Mouse (Mus musculus): ENCODE measurements at regions not wholly inside any gene's neighbourhood (a gene's known extent, or its start where the extent isn't known, plus 50 kb on each side); places are given as distances from the start of the nearest gene placed in this dataset.

DNA sequence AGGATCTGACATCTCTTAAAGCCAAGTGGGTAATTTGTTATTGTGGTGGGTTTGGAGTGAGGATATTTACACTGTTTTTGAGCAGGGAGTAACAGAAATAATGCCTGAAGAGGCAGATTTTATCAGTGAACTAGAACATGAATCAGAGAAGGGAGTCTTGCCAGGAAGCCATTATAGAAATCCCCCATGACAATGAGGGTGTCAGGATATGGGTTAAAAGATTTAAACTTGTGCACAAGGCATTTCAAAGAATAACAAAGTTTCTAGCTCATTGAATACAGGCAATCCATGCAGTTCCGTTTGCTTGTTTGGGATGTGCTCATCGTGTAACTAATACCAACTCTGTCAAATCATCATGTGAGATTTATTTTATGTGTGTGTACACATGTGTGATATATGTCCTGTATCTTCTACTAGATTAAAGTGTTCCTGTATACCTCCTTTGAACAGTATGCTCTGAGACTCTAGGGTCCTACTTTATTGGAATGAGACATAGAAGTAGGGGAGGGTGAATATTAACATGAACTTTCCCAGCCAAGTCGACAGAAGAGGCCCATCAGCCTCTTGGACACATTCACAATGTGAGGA, 134.0 kb upstream of the Cxxc4 start:
- 89% methylated on average over 3 of the region's 3 CpGs for WGBS
- TF ChIP-seq POLR2A (IDR thresholded peaks at IDR 0.05; ENCODE audit: control insufficient read depth, extremely low read depth, insufficient read depth, low read length, poor library complexity): no peak
- TF ChIP-seq CTCF (IDR thresholded peaks at IDR 0.05; ENCODE audit: borderline replicate concordance, control insufficient read depth, extremely low read depth, insufficient read depth, low read length, poor library complexity): no peak
- H3K27ac ChIP-seq (ENCODE audit: control insufficient read depth, insufficient read depth, low read length): no peak overlapping the region
- H3K4me3 ChIP-seq (ENCODE audit: control insufficient read depth, insufficient read depth, low read length): no peak overlapping the region
- H3K4me1 ChIP-seq (replicated peaks; ENCODE audit: control insufficient read depth, insufficient read depth, low read length): no peaks in the 10 kb centered on the region
- H3K36me3 ChIP-seq (ENCODE audit: control insufficient read depth, insufficient read depth, low read length): no peaks in the 10 kb centered on the region
- DNase-seq: no peak
- H3K27me3 ChIP-seq (ENCODE audit: control insufficient read depth, insufficient read depth, low read length): no peaks in the 10 kb centered on the region

DNA sequence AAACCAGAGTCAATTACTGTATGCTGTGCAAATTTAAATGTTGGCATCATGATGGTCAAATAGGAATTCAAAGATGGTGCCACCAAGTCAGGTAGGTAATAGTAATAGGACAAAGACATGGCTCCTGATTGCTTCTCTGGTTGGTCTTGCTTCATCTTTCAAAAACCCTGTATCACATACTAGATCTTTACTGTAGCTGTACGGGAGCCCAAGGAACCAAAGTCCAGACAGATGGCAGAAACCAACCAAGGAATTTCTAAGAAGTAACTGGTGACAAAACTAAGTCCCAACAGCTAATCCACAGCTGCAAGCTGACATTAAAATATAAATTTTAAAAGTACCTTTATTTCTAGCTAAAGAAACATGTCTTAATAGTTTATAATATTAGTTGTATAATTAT, 131.7 kb upstream of the Cxxc4 start:
- Histone ChIP-seq H3K27me3 (ENCODE audit: control insufficient read depth, insufficient read depth, low read length) (no peaks in the 10 kb centered on the region), H3K4me3 (ENCODE audit: control insufficient read depth, insufficient read depth, low read length) (no peak overlapping the region), H3K36me3 (ENCODE audit: control insufficient read depth, insufficient read depth, low read length) (no peaks in the 10 kb centered on the region), H3K27ac (ENCODE audit: control insufficient read depth, insufficient read depth, low read length) (no peak overlapping the region), H3K4me1 (replicated peaks; ENCODE audit: control insufficient read depth, insufficient read depth, low read length) (no peaks in the 10 kb centered on the region)
- 86% methylated on average over 1 of the region's 1 CpGs for WGBS
- no peak for DNase-seq
- TF ChIP-seq POLR2A (IDR thresholded peaks at IDR 0.05; ENCODE audit: control insufficient read depth, extremely low read depth, insufficient read depth, low read length, poor library complexity) (no peak), CTCF (IDR thresholded peaks at IDR 0.05; ENCODE audit: borderline replicate concordance, control insufficient read depth, extremely low read depth, insufficient read depth, low read length, poor library complexity) (no peak)

DNA sequence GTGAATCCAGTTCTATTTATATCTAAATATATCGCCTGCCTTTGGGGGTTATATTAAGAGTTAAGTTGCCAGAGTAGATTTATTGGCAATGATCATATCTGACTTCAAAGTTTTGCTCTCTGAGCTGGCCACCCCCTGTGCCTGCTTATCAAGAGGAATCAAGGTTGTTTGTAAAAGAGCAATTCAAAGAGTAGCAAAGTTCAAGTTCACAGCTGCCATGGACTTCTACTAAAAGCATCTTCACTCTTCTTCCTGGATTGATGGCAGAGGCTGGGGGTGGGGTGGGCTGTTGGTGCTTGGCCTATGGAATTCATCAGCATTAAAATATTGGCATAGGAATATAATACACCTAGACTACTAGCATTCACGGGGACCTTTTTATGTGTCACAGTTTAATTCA, 131.2 kb upstream of the Cxxc4 start:
- no peaks in the 10 kb centered on the region for H3K36me3 ChIP-seq (ENCODE audit: control insufficient read depth, insufficient read depth, low read length)
- H3K4me3 ChIP-seq (ENCODE audit: control insufficient read depth, insufficient read depth, low read length): no peak overlapping the region
- WGBS: 90% methylated on average over 2 of the region's 2 CpGs
- H3K4me1 ChIP-seq (replicated peaks; ENCODE audit: control insufficient read depth, insufficient read depth, low read length): no peaks in the 10 kb centered on the region
- H3K27me3 ChIP-seq (ENCODE audit: control insufficient read depth, insufficient read depth, low read length): no peaks in the 10 kb centered on the region
- no peak overlapping the region for H3K27ac ChIP-seq (ENCODE audit: control insufficient read depth, insufficient read depth, low read length)
- DNase-seq: no peak
- TF ChIP-seq CTCF (IDR thresholded peaks at IDR 0.05; ENCODE audit: borderline replicate concordance, control insufficient read depth, extremely low read depth, insufficient read depth, low read length, poor library complexity) (no peak), POLR2A (IDR thresholded peaks at IDR 0.05; ENCODE audit: control insufficient read depth, extremely low read depth, insufficient read depth, low read length, poor library complexity) (no peak)

DNA sequence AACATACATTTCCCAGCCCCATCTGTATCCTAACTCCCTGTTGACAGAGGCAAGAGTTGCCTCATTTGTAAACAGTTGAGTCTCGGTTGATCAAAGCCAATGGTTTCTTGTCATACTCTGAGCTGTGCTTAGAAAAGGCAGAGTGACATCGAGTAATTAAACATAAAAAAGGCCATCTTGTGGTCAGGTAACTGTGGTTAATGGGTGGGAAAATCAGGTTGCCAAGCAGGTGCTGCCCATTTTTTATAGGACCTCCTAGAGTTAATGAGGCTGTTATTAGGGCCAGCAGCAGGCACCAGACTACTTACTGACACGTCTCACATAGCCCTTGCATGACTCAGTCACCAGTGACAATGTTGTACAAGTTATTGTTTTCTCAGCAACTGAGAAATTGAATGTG, 130.7 kb upstream of the Cxxc4 start:
- DNase-seq: no peak
- no peaks in the 10 kb centered on the region for H3K36me3 ChIP-seq (ENCODE audit: control insufficient read depth, insufficient read depth, low read length)

DNA sequence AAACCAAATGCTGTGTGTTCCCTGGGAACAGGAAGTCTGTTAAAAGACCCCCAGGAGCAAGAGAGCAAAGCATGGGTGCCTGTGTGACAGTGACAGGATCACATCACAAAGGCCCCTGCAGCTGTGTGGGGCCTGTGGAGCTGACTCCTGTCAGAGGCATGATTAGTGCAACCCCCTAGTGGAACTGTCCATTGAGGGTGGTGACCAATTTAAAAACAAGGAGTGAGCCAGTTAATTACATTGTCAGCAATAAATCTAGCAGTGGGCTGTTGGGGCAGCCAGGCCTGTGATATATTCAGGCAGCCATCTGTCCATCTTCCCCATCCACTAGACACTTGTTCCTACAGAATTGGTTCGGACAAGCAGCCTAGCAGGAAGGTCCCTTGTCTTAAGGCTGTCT, 121.8 kb upstream of the Cxxc4 start:
- TF ChIP-seq POLR2A (IDR thresholded peaks at IDR 0.05; ENCODE audit: control insufficient read depth, extremely low read depth, insufficient read depth, low read length, poor library complexity): no peak
- no peak for TF ChIP-seq CTCF (IDR thresholded peaks at IDR 0.05; ENCODE audit: borderline replicate concordance, control insufficient read depth, extremely low read depth, insufficient read depth, low read length, poor library complexity)
- no peaks in the 10 kb centered on the region for H3K27me3 ChIP-seq (ENCODE audit: control insufficient read depth, insufficient read depth, low read length)
- H3K27ac ChIP-seq (ENCODE audit: control insufficient read depth, insufficient read depth, low read length): no peak overlapping the region
- DNase-seq: no peak
- no peak overlapping the region for H3K4me3 ChIP-seq (ENCODE audit: control insufficient read depth, insufficient read depth, low read length)
- H3K4me1 ChIP-seq (replicated peaks; ENCODE audit: control insufficient read depth, insufficient read depth, low read length): no peaks in the 10 kb centered on the region
- WGBS: 77% methylated on average over 1 of the region's 1 CpGs
- H3K36me3 ChIP-seq (ENCODE audit: control insufficient read depth, insufficient read depth, low read length): no peaks in the 10 kb centered on the region

More for the DNA sequence above, 130.7 kb upstream of the Cxxc4 start:
- 78% methylated on average over 3 of the region's 3 CpGs for WGBS
- H3K27ac ChIP-seq (ENCODE audit: control insufficient read depth, insufficient read depth, low read length): no peak overlapping the region
- H3K4me3 ChIP-seq (ENCODE audit: control insufficient read depth, insufficient read depth, low read length): no peak overlapping the region
- H3K27me3 ChIP-seq (ENCODE audit: control insufficient read depth, insufficient read depth, low read length): no peaks in the 10 kb centered on the region
- TF ChIP-seq POLR2A (IDR thresholded peaks at IDR 0.05; ENCODE audit: control insufficient read depth, extremely low read depth, insufficient read depth, low read length, poor library complexity) (no peak), CTCF (IDR thresholded peaks at IDR 0.05; ENCODE audit: borderline replicate concordance, control insufficient read depth, extremely low read depth, insufficient read depth, low read length, poor library complexity) (no peak)
- no peaks in the 10 kb centered on the region for H3K4me1 ChIP-seq (replicated peaks; ENCODE audit: control insufficient read depth, insufficient read depth, low read length)

DNA sequence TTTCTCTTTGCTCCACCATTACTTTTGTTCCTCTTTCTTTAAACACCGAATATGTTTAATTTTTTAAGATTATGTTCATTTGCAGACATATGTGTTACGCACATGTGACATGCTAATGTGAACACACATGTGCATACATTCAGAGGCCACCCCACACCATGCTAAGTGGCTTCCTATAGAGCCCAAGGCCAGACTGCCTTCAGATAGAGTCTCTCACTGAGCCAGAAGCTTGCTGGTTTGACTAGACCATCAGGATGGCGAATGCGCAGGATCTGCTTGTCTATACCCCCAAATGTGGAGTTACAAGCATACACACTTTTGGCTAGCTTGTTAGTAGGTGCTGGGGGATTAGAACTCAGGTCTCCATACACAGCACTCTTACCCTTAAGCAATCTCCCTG, 121.3 kb upstream of the Cxxc4 start:
- DNase-seq: no peak
- WGBS: 93% methylated on average over 4 of the region's 4 CpGs
- no peak overlapping the region for H3K4me3 ChIP-seq (ENCODE audit: control insufficient read depth, insufficient read depth, low read length)
- H3K27ac ChIP-seq (ENCODE audit: control insufficient read depth, insufficient read depth, low read length): no peak overlapping the region
- H3K36me3 ChIP-seq (ENCODE audit: control insufficient read depth, insufficient read depth, low read length): no peaks in the 10 kb centered on the region
- no peaks in the 10 kb centered on the region for H3K4me1 ChIP-seq (replicated peaks; ENCODE audit: control insufficient read depth, insufficient read depth, low read length)
- no peak for TF ChIP-seq CTCF (IDR thresholded peaks at IDR 0.05; ENCODE audit: borderline replicate concordance, control insufficient read depth, extremely low read depth, insufficient read depth, low read length, poor library complexity)
- TF ChIP-seq POLR2A (IDR thresholded peaks at IDR 0.05; ENCODE audit: control insufficient read depth, extremely low read depth, insufficient read depth, low read length, poor library complexity): no peak
- H3K27me3 ChIP-seq (ENCODE audit: control insufficient read depth, insufficient read depth, low read length): no peaks in the 10 kb centered on the region

DNA sequence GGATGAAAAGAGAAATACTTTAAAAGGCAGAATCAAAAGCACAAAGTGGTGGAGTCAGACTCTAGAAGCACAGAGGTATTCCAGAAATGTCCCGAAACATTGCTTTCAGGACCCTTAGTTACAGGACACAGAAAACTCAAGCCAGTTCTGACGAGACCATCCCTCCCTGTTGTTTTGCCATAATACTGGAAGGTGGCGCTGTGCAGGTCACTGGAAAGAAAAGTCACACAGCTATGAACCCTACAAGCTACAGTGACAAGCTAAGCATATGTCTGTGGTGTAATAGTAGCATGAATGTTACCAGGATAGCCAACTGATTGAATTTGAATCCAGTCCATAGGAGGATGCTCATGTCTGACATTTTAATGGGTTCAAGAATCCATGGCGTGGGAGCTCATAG, 117.4 kb upstream of the Cxxc4 start:
- 91% methylated on average over 4 of the region's 4 CpGs for WGBS
- no peaks in the 10 kb centered on the region for H3K36me3 ChIP-seq (ENCODE audit: control insufficient read depth, insufficient read depth, low read length)
- no peaks in the 10 kb centered on the region for H3K4me1 ChIP-seq (replicated peaks; ENCODE audit: control insufficient read depth, insufficient read depth, low read length)
- no peak overlapping the region for H3K27ac ChIP-seq (ENCODE audit: control insufficient read depth, insufficient read depth, low read length)
- no peaks in the 10 kb centered on the region for H3K27me3 ChIP-seq (ENCODE audit: control insufficient read depth, insufficient read depth, low read length)
- DNase-seq: no peak
- H3K4me3 ChIP-seq (ENCODE audit: control insufficient read depth, insufficient read depth, low read length): no peak overlapping the region
- TF ChIP-seq CTCF (IDR thresholded peaks at IDR 0.05; ENCODE audit: borderline replicate concordance, control insufficient read depth, extremely low read depth, insufficient read depth, low read length, poor library complexity) (no peak), POLR2A (IDR thresholded peaks at IDR 0.05; ENCODE audit: control insufficient read depth, extremely low read depth, insufficient read depth, low read length, poor library complexity) (no peak)

All from thymus, adult 2 months (tissue).